Mouse (Mus musculus) liver, embryonic 14.5 days (tissue): ENCODE measurements around the gene Fbxw9. TPM values are rescaled to one million over a fixed set of nuclear protein-coding genes. Genes with fewer than 3 reads are reported as not detected.

Experiments used
- ATAC-seq: fragments of 200-750 bp; cut with Nextera tagmentation; 2 replicates; pipeline ENCODE4 v1.8.0; 2017; ENCODE audit warnings: moderate number of reproducible peaks, mild to moderate bottlenecking, moderate library complexity; ENCODE audit not compliant: insufficient read depth
- DNase-seq, 3 experiments: peaks; one replicate each; pipeline ENCODE4 v3.0.0-alpha.2; 2012 to 2013; ENCODE audit warnings: low read depth in 3 of 3, low spot score in 3 of 3
- H3K27ac ChIP-seq: fragments of 300-500 bp; sonication (generic); 2 replicates; pipeline ENCODE4 v1.5.1; 2014; ENCODE audit warnings: moderate library complexity, mild to moderate bottlenecking, control low read depth, inconsistent platforms
- H3K27me3 ChIP-seq: fragments of 300-500 bp; sonication (generic); 2 replicates; pipeline ENCODE4 v1.6.1; 2014; ENCODE audit warnings: mild to moderate bottlenecking, low read length, moderate library complexity; ENCODE audit not compliant: control insufficient read depth, insufficient read depth
- H3K36me3 ChIP-seq: fragments of 300-500 bp; sonication (generic); replicated peaks from 2 replicates; pipeline ENCODE4 v1.6.1; 2014; ENCODE audit warnings: low read depth; ENCODE audit not compliant: control insufficient read depth, insufficient read depth
- H3K4me1 ChIP-seq, 2 experiments: fragments of 200-500 bp in 1 of 2; fragments of 300-500 bp in 1 of 2; sonication (generic) in 1 of 2; replicated peaks; 2 replicates each; pipeline ENCODE4 v1.6.1; 2012 to 2014; ENCODE audit warnings: antibody characterized with exemption in 1 of 2, inconsistent platforms in 1 of 2, low read length in 1 of 2; ENCODE audit not compliant: control insufficient read depth in 2 of 2, insufficient read depth in 2 of 2
- H3K4me2 ChIP-seq: fragments of 300-500 bp; sonication (generic); 2 replicates; pipeline ENCODE4 v1.6.1; 2014; ENCODE audit warnings: low read depth, mild to moderate bottlenecking, control low read depth, moderate library complexity
- H3K4me3 ChIP-seq, 2 experiments: fragments of 200-500 bp in 1 of 2; fragments of 300-500 bp in 1 of 2; sonication (generic) in 1 of 2; 2 replicates each; pipeline ENCODE4 v1.5.1; 2012 to 2014; ENCODE audit warnings: low read depth in 2 of 2, low read length in 2 of 2, mild to moderate bottlenecking in 2 of 2, control low read depth in 1 of 2, inconsistent platforms in 1 of 2, moderate library complexity in 1 of 2; ENCODE audit not compliant: insufficient read depth in 1 of 2
- H3K9ac ChIP-seq: fragments of 300-500 bp; sonication (generic); replicated peaks from 2 replicates; pipeline ENCODE4 v1.6.1; 2014; ENCODE audit warnings: mild to moderate bottlenecking, control low read depth, moderate library complexity
- H3K9me3 ChIP-seq: fragments of 300-500 bp; sonication (generic); 2 replicates; pipeline ENCODE4 v1.6.1; 2016; ENCODE audit warnings: low read length, mixed read lengths; ENCODE audit not compliant: control insufficient read depth
- CTCF ChIP-seq: IDR thresholded peaks from 2 replicates; pipeline ENCODE4 v1.5.1; 2016; ENCODE audit warnings: antibody characterized with exemption, low read depth, control low read depth
- EP300 ChIP-seq: IDR thresholded peaks from 2 replicates; pipeline ENCODE4 v1.6.1; 2016; ENCODE audit warnings: antibody characterized with exemption, low read depth
- WGBS: fragments of 180-500 bp; shearing (Covaris S2); extraction: QIAGEN DNeasy Blood & Tissue Kit; methylation state at CpG from one replicate; pipeline ENCODE4 v1.1.7; 2014; ENCODE audit not compliant: insufficient replicate concordance; 5-methylcytosine and 5-hydroxymethylcytosine counted together
- polyA plus RNA-seq, 2 experiments: library from polyadenylated mRNA; depleted of rRNA in 1 of 2; stranded (reverse) in 1 of 2; unstranded in 1 of 2; fragments of >200 nt; fragmentation: Nextera tagmentation in 1 of 2; extraction: Ambion mirVana in 1 of 2; gene quantifications; 2 replicates each; pipeline versions ENCODE4 v1.2.1 to v1.2.3; 2012 to 2014

The Fbxw9 gene
- polyA plus RNA-seq, 2 experiments = 6.0 to 8.9 TPM

- H3K36me3 ChIP-seq = peaks cover 35% of the 10 kb centered on the region
Measured at GRCm38 (mm10) chr8:85036718-85037365, 23.0 kb upstream of the Fbxw9 start, which contains the start of gene Tnpo2. Gene Tnpo2 (plus strand): TSS chr8:85036915.

GRCm38 (mm10) chr8:85037366-85037680 is 22.5 kb upstream of the Fbxw9 start:
- under 1% methylated on average over 14 of the region's 14 CpGs for WGBS
- H3K36me3 ChIP-seq = peaks cover 36% of the 10 kb centered on the region
- DNase-seq (no peak), ATAC-seq (peak; percentile 27)
- peak overlapping the region; percentile 72 for H3K27ac ChIP-seq
- H3K27me3 ChIP-seq = no peaks in the 10 kb centered on the region
- peaks cover 15 to 18% of the 10 kb centered on the region in 2 experiments for H3K4me1 ChIP-seq
- H3K4me3 ChIP-seq = peak overlapping the region; percentile 79 to 90
- H3K4me2 ChIP-seq = peak overlapping the region; percentile 98
- TF ChIP-seq CTCF = no peak
- TF ChIP-seq EP300 = no peak
- peak overlapping the region; percentile 88 for H3K9ac ChIP-seq
- H3K9me3 ChIP-seq = no peaks in the 10 kb centered on the region

More at GRCm38 (mm10) chr8:85036718-85037365, 23.0 kb upstream of the Fbxw9 start, which contains the start of gene Tnpo2:
- Histone ChIP-seq H3K9ac (peak within 1 kb of the TSS; percentile 88), H3K9me3 (no peaks in the 10 kb centered on the region), H3K4me3 (peak within 1 kb of the TSS; percentile 79 to 91), H3K27me3 (no peaks in the 10 kb centered on the region), H3K4me1 (peaks cover 15 to 18% of the 10 kb centered on the region in 2 experiments), H3K4me2 (peak within 1 kb of the TSS; percentile 98), H3K27ac (peak within 1 kb of the TSS; percentile 75)
- ATAC-seq (peak; percentile 87), DNase-seq (peak; percentile 95 to 97 (median 96))
- TF ChIP-seq CTCF (no peak), EP300 (no peak)
- WGBS = under 1% methylated on average over 59 of the region's 59 CpGs

- Histone ChIP-seq H3K27me3 (no peaks in the 10 kb centered on the region), H3K9ac (peak overlapping the region; percentile 88), H3K36me3 (peaks cover 32% of the 10 kb centered on the region), H3K4me1 (peaks cover 15 to 18% of the 10 kb centered on the region in 2 experiments), H3K9me3 (no peaks in the 10 kb centered on the region), H3K27ac (peak overlapping the region; percentile 72), H3K4me3 (peak overlapping the region; percentile 79 to 90), H3K4me2 (peak overlapping the region; percentile 98)
- under 1% methylated on average over 57 of the region's 57 CpGs for WGBS
- DNase-seq = peak in 1 of 3 experiments; percentile 57
- peak; percentile 36 for ATAC-seq
- TF ChIP-seq EP300 = no peak
- TF ChIP-seq CTCF = no peak
Measured at GRCm38 (mm10) chr8:85037681-85038531, 21.9 kb upstream of the Fbxw9 start.

GRCm38 (mm10) chr8:85043619-85044018 is 16.2 kb upstream of the Fbxw9 start:
- Histone ChIP-seq H3K9ac (no peak overlapping the region), H3K4me3 (no peak overlapping the region), H3K4me1 (peaks cover 2 to 6% of the 10 kb centered on the region in 2 experiments; a peak in 3 of 4 replicates), H3K9me3 (no peaks in the 10 kb centered on the region), H3K36me3 (peaks cover 82% of the 10 kb centered on the region), H3K27ac (no peak overlapping the region), H3K4me2 (no peak overlapping the region), H3K27me3 (no peaks in the 10 kb centered on the region)
- TF ChIP-seq EP300 (no peak), CTCF (no peak)
- WGBS = 88% methylated on average over 6 of the region's 6 CpGs
- ATAC-seq (no peak), DNase-seq (no peak)

DNA sequence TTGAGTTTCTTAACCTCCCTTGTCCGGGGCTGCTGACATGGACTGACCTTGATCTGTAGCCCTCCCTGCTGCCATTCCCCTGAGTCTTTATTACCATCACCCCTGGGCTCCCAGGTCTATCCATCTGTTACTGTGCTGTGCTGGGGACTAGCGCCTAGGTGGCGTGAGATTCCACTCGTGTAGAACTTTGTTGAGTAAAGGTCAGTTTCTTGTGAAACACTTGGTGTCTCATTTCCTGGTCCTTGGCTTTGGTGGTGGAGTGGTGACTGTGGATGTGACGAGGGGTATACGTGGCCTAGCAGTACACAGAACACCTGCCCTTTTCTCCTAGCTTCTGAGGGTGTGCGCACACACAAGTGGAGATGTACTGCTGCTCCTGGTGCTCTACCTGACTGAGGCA is 2.5 kb upstream of the Fbxw9 start:
- Histone ChIP-seq H3K36me3 (peaks cover 39% of the 10 kb centered on the region), H3K9ac (no peak overlapping the region), H3K4me2 (no peak overlapping the region), H3K27me3 (no peaks in the 10 kb centered on the region), H3K27ac (no peak overlapping the region), H3K4me1 (no peaks in the 10 kb centered on the region), H3K9me3 (no peaks in the 10 kb centered on the region), H3K4me3 (no peak overlapping the region)
- DNase-seq = no peak
- no peak for TF ChIP-seq EP300
- TF ChIP-seq CTCF = no peak
- 82% methylated on average over 7 of the region's 7 CpGs for WGBS
- no peak for ATAC-seq
